Comparison of ENCODE assay signal across 7 mouse cellular contexts in genomic region chr16:44691561-44692141, GRCm38 (mm10). TPM values are rescaled to one million over a fixed set of nuclear protein-coding genes. Genes with fewer than 3 reads are reported as not detected.
A peak's percentile ranks its signal among the peaks of the same experiment; 100 is the strongest.
DNase-seq lines count a peak whose midpoint lies in the region; ATAC-seq lines count a peak whose summit lies in the region.

No protein-coding gene starts in this region.

- H3K4me1 ChIP-seq in hindbrain, embryonic 16.5 days (ENCODE audit: control insufficient read depth, insufficient read depth, low read depth, low read length) = peaks cover 21% of the 10 kb centered on the region

- no peaks in the 10 kb centered on the region for H3K27me3 ChIP-seq in hindbrain, embryonic 16.5 days (replicated peaks; ENCODE audit: control insufficient read depth, insufficient read depth, low read length)

- no peak overlapping the region for H3K4me3 ChIP-seq in hindbrain, embryonic 16.5 days (ENCODE audit: low read length)

- H3K9ac ChIP-seq in hindbrain, embryonic 16.5 days (ENCODE audit: low read depth, low read length) = no peak overlapping the region

- peak overlapping the region; percentile 25 for H3K4me2 ChIP-seq in hindbrain, embryonic 16.5 days (ENCODE audit: low read length)

- WGBS in hindbrain, embryonic 16.5 days = 51% methylated on average over 17 of the region's 17 CpGs

- no peaks in the 10 kb centered on the region for H3K36me3 ChIP-seq in hindbrain, embryonic 16.5 days (ENCODE audit: control insufficient read depth, insufficient read depth, low read length)

- DNase-seq in adrenal gland, adult (ENCODE audit: inconsistent age in 2 of 2, low spot score in 1 of 2) = peak; percentile 77 to 92
- DNase-seq in cerebellum, adult 18-20 months = peak; percentile 60 to 71
- peak; percentile 24 to 47 for DNase-seq in gastrocnemius, adult 8-10 months (ENCODE audit: low spot score in 2 of 2)
- DNase-seq in layer of hippocampus, postnatal 14 days (ENCODE audit: low spot score in 2 of 2) = peak; percentile 48 to 70
- DNase-seq in lung, postnatal 36 days = peak; percentile 71
- peak; percentile 68 for DNase-seq in testis, postnatal 14 days (ENCODE audit: low spot score)

- H3K27ac ChIP-seq in hindbrain, embryonic 16.5 days (ENCODE audit: low read depth, low read length) = peak overlapping the region; percentile 16; the same call in 1 of the 2 replicates

- H3K9me3 ChIP-seq in hindbrain, embryonic 16.5 days (ENCODE audit: control insufficient read depth, low read length) = no peaks in the 10 kb centered on the region

- ATAC-seq in hindbrain, embryonic 16.5 days = no peak

RNA-seq across cellular contexts. Expression of gene Nepro, which starts 32.5 kb away (rescaled TPM):
- total RNA-seq in gastrocnemius, adult 8-10 months (2022) = 1 to 10 TPM; 2.9 to 5.6 (median 3.3) TPM
- 3.2 and 4.7 TPM in 2 replicates for polyA plus RNA-seq in hindbrain, embryonic 16.5 days (2015; fragmentation: Nextera tagmentation; extraction: Ambion mirVana)
- 1 to 10 TPM; 4.3 to 6.5 TPM for total RNA-seq in layer of hippocampus, postnatal 14 days (2021)

RNA-seq across cellular contexts. Expression of gene Gtpbp8, which starts 54.5 kb away (rescaled TPM):
- total RNA-seq in gastrocnemius, adult 8-10 months (2022) = 1 to 10 TPM; 4.7 to 9.5 (median 6.7) TPM
- polyA plus RNA-seq in hindbrain, embryonic 16.5 days (2015; fragmentation: Nextera tagmentation; extraction: Ambion mirVana) = 35.4 and 36.2 TPM in 2 replicates
- total RNA-seq in layer of hippocampus, postnatal 14 days (2021) = 10 to 100 TPM; 26.1 to 27.7 TPM
